Mouse (Mus musculus): ENCODE data around the gene Me3.
A peak's percentile ranks its signal among the peaks of the same experiment; 100 is the strongest.
"Not testable (repeated sequence)": the region's sequence is repeated elsewhere in the genome, so short reads cannot be mapped to it uniquely, and the experiment has no call there.

Me3 gene

DNA sequence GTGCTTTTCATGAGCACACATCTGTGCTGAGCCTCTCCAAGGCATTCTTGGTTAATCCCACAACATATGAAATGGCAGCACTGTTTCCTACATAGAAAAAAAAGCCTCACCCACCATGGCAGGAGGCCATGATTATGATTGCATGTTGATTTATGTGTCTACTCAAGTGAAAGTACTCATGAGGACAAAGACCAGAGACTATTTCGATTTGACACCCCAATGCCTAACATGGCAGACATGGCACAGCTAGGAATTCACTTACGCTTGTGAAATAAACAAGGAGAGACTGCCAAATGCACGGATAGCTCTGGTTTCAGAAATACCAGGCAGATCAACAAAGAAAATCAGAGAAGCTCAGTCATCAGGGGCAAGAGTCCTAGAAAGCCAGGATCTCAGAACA, 96.2 kb downstream of the Me3 start:
- no peak for DNase-seq (ENCODE audit: low spot score in 2 of 2)

- DNase-seq (ENCODE audit: low spot score in 2 of 2) = no peak
These were observed 98.3 kb downstream of the Me3 start for GRCm38 (mm10) chr7:89730514-89730913.

- not testable (repeated sequence) for DNase-seq (ENCODE audit: low spot score in 2 of 2)
These were observed 98.9 kb downstream of the Me3 start for GRCm38 (mm10) chr7:89731115-89731514.

- no peak for DNase-seq (ENCODE audit: low spot score in 2 of 2)
These were observed 116.2 kb downstream of the Me3 start for GRCm38 (mm10) chr7:89748415-89748814.

DNA sequence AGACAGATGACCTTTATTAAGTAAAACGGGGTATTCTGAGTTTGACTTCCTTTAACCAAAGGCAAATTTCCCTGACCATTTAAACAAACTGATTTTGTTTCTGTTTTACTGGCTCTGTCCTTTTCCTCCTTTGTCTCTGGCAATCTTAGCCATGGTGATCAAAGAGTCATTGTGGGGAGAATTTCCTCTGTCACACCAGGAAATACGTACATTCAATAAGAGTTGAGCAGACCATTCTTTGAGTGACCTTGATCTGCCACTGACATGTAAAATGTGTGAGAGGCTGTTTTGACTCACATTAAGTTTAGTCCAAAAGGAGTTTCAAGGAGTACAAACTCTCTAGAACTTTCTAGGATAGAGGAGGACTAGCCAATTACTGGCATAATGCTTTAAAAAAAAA, 117.0 kb downstream of the Me3 start:
- no peak for DNase-seq (ENCODE audit: low spot score in 2 of 2)

- DNase-seq (ENCODE audit: low spot score in 2 of 2) = no peak
These were observed 134.7 kb downstream of the Me3 start for GRCm38 (mm10) chr7:89766678-89767508.

- no peak for DNase-seq (ENCODE audit: low spot score in 2 of 2)
These were observed 137.1 kb downstream of the Me3 start for GRCm38 (mm10) chr7:89769106-89769896.

GRCm38 (mm10) chr7:89770021-89770420, 137.8 kb downstream of the Me3 start:
- DNase-seq (ENCODE audit: low spot score in 2 of 2) = no peak

DNA sequence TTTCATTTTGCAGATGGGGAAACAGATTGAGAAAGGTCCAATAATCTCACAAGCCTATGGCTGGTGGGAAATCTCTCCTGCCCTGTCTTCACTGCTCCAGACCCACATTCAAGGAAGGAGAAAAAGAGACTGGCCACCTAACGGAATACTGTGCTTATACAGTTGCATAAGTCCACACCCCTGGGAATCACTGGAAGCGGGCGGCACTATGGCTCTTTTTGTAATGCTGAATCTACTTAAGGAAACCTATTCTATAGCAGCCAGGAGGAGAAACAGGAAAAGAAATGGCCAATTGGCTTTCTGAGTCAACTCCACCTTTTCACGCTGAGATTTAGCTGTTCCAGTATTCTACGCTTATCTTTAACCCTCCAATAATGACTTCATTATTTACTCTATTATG, 140.7 kb downstream of the Me3 start:
- no peak for DNase-seq (ENCODE audit: low spot score in 2 of 2)

DNA sequence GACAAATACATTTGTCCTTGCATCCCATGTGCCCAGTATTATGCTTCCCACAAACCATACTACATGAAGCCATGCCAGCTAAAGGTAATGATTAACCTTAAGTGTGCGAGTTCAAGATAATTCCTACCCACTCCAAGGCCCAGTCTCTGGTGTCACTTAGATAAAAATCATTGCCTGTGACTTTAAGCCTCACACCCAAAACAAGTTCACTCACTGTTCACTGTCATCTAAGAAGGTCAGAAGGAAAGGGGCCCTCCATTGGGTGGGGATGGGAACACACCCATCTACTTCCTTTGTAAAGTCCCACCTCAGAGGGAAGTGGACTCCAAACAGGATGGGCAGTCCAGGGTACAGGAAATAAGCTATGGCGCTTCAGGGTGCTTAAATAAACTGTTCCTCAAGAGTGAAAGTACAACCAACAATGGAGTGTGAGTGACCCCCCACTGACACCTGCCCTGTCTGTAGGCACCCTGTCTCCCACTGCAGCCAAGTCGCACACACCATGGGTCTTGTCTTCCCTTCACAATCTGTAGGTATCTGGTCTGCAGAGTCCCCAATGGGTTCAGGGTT, 141.2 kb downstream of the Me3 start:
- DNase-seq (ENCODE audit: low spot score in 2 of 2) = no peak

DNA sequence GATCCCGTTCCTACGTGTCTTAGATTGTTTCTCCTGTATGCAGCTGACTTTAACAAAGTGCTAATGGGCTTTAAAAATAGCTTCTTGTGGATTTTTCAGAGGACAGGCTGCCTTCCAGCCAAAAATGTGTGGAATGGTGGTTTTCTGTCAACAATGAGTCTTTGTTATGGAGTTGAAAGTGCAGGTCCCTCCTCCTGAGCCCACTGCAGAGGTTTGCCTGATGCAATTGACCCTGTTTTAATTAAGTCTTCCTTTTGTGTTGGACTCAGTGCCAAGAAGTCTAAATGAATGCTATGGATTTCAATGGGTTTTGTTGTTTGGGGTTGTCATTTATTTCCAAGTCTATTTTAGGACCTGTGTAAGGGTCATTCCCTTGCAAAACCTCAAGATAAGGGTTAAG, 141.7 kb downstream of the Me3 start:
- DNase-seq (ENCODE audit: low spot score in 2 of 2) = no peak

- no peak for DNase-seq (ENCODE audit: low spot score in 2 of 2)
These were observed 143.7 kb downstream of the Me3 start for GRCm38 (mm10) chr7:89775848-89776247.

DNA sequence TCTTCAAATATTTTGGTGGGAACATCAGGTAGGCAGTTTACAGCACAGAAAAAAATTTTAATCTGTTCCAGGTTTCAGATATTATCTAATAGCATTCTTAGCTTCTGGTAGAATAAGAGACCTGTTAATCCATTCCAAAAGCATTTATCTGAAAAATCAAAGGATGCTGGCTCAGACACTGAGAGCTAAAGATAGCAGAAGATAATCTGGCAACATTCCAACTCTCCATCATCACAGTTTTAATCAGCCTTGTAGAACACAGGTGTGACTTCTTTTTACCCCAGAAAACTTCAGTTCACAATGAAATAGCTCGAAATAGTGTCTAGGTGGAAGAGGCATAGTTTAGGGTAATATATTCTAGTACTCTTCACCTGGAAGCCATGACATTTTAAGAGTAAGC, 149.2 kb downstream of the Me3 start:
- no peak for DNase-seq (ENCODE audit: low spot score in 2 of 2)

- DNase-seq (ENCODE audit: low spot score in 2 of 2) = peak in 1 of 2 experiments; percentile 43
These were observed 155.5 kb downstream of the Me3 start for GRCm38 (mm10) chr7:89787735-89788134.

- DNase-seq (ENCODE audit: low spot score in 2 of 2) = no peak
These were observed 160.4 kb downstream of the Me3 start for GRCm38 (mm10) chr7:89792576-89792975.

GRCm38 (mm10) chr7:89795366-89795765, 163.2 kb downstream of the Me3 start:
- DNase-seq (ENCODE audit: low spot score in 2 of 2) = no peak

- no peak for DNase-seq (ENCODE audit: low spot score in 2 of 2)
These were observed 164.2 kb downstream of the Me3 start for GRCm38 (mm10) chr7:89796351-89796801.

GRCm38 (mm10) chr7:89798358-89799020, 166.3 kb downstream of the Me3 start:
- DNase-seq (ENCODE audit: low spot score in 2 of 2) = no peak

DNA sequence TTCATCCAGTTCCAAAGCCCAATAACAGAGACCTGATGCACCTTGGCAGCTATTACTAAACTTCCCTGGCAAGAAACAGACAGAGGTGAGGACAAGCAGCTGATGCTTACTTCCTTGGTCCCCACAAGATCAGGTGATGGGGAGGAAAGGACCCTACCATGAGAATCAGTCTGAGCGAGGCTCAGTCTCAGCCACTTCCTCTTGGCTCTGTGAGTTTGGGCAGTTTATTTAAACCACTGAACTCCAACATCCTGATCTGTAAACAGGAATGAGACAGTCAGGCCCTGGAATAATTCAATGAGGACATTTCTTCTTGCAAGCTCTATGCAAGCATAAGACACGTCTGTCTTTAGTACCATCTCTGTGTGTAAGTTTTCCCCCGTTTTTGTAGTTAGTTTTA, 170.3 kb downstream of the Me3 start:
- DNase-seq (ENCODE audit: low spot score in 2 of 2) = no peak

DNA sequence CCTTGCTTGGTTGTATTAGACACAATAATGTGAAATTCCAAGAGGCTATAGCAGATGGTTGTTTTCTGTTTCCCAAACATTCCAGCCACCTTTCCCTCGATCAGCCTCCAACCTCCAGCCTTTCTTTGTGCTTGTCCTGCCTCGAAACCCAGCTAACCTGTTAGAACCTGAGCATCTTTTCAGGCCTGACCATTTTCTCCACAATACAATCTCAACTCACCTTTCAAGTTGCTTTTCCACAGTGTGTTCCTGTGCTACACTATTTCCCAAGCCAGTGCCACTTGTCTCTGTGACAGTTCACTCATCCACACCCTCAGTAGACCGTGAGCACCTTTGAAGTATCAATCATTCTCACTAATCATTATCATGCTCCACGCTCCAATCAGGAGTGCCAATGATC, 171.8 kb downstream of the Me3 start:
- no peak for DNase-seq (ENCODE audit: low spot score in 2 of 2)

DNA sequence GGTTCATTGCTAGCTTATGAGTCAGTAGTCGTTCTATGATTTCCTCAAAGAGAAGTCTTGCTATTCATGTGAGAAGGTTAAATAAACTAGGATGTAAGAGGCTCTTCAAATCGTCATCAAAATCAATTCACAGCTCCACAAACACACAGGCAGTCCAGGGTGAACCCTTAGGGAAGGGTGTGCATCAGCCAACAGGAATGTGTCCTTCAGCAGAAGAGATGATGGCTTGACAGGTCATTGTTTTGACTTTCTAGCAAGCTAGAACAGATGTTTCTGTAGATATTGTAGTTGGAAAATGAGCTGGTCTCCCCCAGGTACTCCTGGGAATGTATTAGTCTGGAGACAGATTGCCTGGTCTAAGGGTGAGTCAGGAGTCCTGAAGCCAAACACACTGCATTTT, 177.2 kb downstream of the Me3 start:
- no peak for DNase-seq (ENCODE audit: low spot score in 2 of 2)

- no peak for DNase-seq (ENCODE audit: low spot score in 2 of 2)
These were observed 196.4 kb downstream of the Me3 start for GRCm38 (mm10) chr7:89828436-89829065.

All from urinary bladder, postnatal 4 days (tissue).